Mouse (Mus musculus) heart, adult 11 months (tissue): Measurements from ENCODE around the gene Ccdc34.

Experiments used
- DNase-seq: peaks from one replicate; pipeline ENCODE4 v3.0.0; 2022

Ccdc34 gene

DNA sequence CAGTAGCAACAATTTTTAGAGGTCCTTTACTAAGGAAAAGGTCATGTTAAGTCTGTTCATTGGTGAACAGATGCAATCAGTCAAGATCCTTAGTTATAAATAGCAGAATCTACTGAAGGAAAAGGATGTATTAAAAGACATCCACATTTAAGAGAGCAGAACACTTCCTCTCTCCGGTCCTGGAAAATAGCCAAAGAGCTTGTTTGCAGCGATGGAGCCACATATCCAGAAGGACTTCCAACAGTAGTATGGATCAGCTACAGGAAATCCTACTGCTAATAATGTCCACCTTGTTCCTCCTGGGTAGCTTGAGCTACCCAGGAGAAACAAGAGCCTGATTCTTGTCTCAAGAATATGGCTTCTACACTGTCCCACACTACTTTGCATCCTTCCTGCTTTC is 205.2 kb downstream of the Ccdc34 start:
- peak; percentile 55 for DNase-seq
